Mouse (Mus musculus): ENCODE measurements around the gene Brd7. TPM values are rescaled to one million over a fixed set of nuclear protein-coding genes. Genes with fewer than 3 reads are reported as not detected.

The Brd7 gene
- polyA plus RNA-seq, 1 experiment from 2014 or later: 94.5 TPM

Other genes starting within 250 kb of the Brd7 start
- gene Cnep1r1, start 243.4 kb downstream of the Brd7 start, polyA plus RNA-seq (2016; fragmentation: Nextera tagmentation; extraction: Ambion mirVana): 61.5 and 62.4 TPM in 2 replicates
- 60.6 and 64.9 TPM in 2 replicates for gene Heatr3, start 224.3 kb downstream of the Brd7 start, polyA plus RNA-seq (2016; fragmentation: Nextera tagmentation; extraction: Ambion mirVana)
- 11.9 and 12.9 TPM in 2 replicates for gene Tent4b, start 163.0 kb downstream of the Brd7 start, polyA plus RNA-seq (2016; fragmentation: Nextera tagmentation; extraction: Ambion mirVana)
- gene Adcy7, start 89.8 kb downstream of the Brd7 start, polyA plus RNA-seq (2016; fragmentation: Nextera tagmentation; extraction: Ambion mirVana): 4.0 and 4.1 TPM in 2 replicates
- gene Nkd1, start 159.2 kb upstream of the Brd7 start, polyA plus RNA-seq (2016; fragmentation: Nextera tagmentation; extraction: Ambion mirVana): 82.5 and 89.0 TPM in 2 replicates

Data from embryonic facial prominence, embryonic 12.5 days (tissue).